Mouse (Mus musculus): ENCODE results near the gene Zfp541. TPM values are rescaled to one million over a fixed set of nuclear protein-coding genes. Genes with fewer than 3 reads are reported as not detected.
A peak's percentile ranks its signal among the peaks of the same experiment; 100 is the strongest.

Gene Zfp541
- total RNA-seq, 2 experiments from 2014 or later = not detected

DNA sequence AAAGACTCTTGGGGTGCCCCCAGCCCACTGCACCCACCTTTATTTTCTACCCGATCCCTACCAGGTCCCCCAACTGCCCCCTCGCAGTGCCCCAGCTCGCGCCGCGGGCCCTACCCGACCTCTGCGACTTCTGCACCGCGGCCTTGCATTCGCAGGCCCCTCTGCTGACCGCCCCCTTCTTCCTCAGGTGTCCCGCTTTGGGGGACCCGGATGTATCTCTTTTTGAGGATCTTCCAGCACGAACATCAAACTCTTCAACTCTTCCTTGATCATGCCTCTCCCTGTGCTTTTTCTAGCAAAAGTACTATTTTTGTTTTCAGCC is 446 bp downstream of the Zfp541 start:
- ATAC-seq (replicated peaks; ENCODE audit: low FRiP score, poor library complexity, severe bottlenecking) = no peak

- peak; percentile 66; the same call in 1 of the 2 replicates for ATAC-seq (replicated peaks; ENCODE audit: low FRiP score, poor library complexity, severe bottlenecking)
Observed at GRCm38 (mm10) chr7:16063490-16063889, 1.9 kb downstream of the Zfp541 start.

DNA sequence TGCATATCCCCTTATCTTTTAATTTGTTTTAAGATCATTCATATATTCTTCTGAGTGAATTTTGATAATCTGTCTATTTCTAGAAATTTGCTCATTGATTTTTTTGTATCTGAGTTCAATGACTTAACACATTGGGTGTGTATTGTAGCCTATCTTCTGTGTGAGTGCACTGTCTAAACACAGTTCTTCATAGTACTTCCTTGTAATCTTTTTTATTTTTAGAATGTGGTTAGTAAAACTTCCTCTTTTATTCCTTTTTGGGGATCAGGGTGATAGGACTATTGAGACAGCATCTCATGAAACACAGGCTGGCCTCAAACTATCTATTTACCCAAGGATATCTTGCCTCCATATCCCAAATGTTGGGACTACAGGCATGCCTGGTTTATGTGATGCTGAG is 9.2 kb downstream of the Zfp541 start:
- no peak for ATAC-seq (replicated peaks; ENCODE audit: low FRiP score, poor library complexity, severe bottlenecking)

DNA sequence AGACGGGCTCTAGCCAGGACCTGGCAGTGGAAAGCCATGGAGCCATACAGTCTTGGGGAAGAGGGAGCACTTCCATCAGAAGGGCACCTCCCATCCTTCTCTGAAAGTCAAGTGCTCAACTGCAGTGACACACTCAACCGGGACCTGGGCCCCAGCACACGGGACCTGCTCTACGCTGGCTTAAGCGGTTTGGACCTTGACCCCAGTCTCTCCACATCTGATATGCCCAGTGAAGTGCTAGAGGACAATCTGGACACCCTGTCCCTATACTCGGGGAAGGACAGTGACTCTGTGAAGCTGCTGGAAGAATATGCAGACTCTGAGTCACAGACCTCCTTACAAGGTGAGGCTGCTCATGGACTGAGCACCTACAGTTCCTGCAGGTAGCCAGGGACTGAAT is 10.3 kb downstream of the Zfp541 start:
- ATAC-seq (replicated peaks; ENCODE audit: low FRiP score, poor library complexity, severe bottlenecking) = no peak

DNA sequence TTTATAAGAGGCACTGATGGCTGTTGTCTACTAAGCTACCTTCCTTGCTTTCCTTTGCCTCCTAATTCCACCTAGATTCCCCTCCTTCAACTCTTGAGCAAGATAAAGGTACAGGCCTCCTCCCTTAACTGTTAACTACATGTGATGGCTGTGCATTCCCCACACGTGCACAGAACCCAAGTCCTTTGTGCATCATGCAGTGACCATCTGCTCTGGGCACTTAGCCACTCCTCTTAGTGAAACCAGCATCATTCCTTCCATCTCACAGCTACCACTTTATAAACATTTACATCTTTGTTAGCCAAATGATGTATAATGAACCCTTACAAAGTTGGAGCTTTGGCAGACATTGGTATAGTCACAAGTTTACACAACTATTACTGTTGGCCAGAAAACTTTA is 18.3 kb downstream of the Zfp541 start:
- ATAC-seq (replicated peaks; ENCODE audit: low FRiP score, poor library complexity, severe bottlenecking) = no peak

DNA sequence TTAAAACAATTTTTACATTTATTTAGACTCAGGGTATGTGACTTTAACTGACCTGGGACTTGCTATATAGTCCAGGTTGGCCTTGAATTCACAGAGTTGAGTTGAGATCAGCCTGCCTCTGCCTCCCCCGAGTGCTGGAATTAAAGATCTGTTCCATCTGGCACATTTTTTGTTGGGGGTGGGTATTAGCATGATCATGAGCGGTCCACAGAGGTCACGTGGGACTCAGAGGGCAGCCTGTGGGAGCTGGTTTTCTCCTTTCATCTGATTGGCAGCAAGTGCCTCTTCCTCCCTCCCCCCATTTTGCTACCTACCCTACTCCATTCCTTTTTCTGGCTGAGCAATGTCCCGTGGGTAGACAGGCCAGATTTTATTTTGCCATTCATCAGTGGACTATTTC is 19.0 kb downstream of the Zfp541 start:
- ATAC-seq (replicated peaks; ENCODE audit: low FRiP score, poor library complexity, severe bottlenecking) = no peak

DNA sequence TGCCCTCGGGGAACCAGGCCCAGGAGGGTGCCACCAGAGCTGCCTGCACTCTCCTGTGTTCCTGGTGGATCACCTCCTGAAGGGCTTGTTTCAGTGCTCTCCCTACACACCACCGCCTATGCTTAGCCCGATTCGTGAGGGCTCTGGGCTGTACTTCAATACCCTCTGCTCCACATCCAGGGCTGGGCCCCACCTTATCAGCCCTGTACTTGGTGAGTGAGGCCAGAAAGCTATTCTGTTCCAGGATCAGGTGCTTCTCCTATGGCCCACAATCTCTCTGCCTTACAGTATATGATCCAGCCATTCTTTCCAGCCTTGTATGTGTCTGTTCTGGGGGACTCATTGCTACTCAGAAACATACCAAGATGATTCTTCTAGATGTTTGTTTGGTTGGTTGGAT is 21.7 kb downstream of the Zfp541 start:
- no peak for ATAC-seq (replicated peaks; ENCODE audit: low FRiP score, poor library complexity, severe bottlenecking)

- ATAC-seq (replicated peaks; ENCODE audit: low FRiP score, poor library complexity, severe bottlenecking) = no peak
Observed at GRCm38 (mm10) chr7:16087587-16087986, 26.0 kb downstream of the Zfp541 start.

DNA sequence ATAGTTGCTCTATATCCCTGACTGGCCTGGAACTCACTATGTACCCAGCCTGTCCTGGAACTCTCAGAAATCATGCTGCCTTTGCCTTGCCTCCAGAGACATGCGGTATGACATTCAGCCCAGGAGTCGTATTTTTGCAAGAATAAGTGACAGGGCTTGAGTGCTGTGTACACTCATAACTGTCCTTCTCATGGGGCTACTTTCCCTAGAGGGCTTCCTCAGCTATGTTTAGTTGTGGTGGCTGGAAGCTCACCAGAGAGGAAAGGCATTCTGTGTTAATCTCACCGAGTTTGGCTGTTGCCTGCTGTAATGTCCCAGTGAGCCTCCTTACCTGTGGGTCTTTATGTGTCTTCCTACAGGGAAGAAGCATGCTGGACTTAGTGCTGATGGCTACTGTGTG is 33.0 kb downstream of the Zfp541 start:
- ATAC-seq (replicated peaks; ENCODE audit: low FRiP score, poor library complexity, severe bottlenecking) = no peak

GRCm38 (mm10) chr7:16098021-16099017 is 36.7 kb downstream of the Zfp541 start, which contains the start of gene Napa:
Gene Napa, plus strand, starts transcription at chr7:16098458.
- peak; percentile 87 for ATAC-seq (replicated peaks; ENCODE audit: low FRiP score, poor library complexity, severe bottlenecking)

DNA sequence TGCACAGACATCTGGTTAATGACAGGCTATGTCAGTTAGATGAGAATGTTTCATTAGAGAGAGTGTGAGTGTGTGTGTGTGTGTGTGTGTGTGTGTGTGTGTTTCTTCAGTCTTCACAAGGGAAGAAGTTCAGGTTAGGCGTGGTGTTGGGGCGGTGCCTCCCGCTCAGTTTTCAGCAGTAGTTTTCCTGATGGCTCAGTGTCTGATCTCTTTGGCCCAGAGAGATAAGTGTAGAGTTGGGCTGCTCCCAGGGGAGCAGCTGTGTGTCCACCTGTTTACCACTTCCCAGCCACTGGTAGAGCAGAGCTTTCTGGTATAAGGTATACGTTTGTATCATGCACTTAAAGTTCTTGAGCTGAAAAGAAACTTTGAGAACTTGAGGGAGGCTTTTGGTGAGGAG is 38.3 kb downstream of the Zfp541 start:
- peak; percentile 52 for ATAC-seq (replicated peaks; ENCODE audit: low FRiP score, poor library complexity, severe bottlenecking)

DNA sequence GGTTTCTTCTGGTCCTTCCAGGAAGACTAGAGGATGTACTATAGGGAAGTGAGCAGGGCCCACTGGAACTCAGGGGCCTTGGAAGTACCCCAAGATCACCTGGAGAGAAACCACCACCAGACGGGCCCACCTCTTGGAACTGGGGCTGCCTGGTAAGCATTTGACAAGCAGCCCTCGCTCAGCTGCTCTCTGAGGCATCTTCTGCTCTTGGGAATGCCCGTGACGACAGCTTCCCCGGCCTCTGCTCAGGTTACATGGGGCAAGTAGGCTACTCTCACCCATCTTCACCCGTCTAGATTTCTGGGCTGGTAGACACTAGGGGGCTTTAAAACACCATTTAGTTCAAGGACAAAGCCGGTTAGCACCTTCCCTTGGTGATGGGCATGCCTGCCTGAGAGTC is 39.5 kb downstream of the Zfp541 start:
- no peak for ATAC-seq (replicated peaks; ENCODE audit: low FRiP score, poor library complexity, severe bottlenecking)

DNA sequence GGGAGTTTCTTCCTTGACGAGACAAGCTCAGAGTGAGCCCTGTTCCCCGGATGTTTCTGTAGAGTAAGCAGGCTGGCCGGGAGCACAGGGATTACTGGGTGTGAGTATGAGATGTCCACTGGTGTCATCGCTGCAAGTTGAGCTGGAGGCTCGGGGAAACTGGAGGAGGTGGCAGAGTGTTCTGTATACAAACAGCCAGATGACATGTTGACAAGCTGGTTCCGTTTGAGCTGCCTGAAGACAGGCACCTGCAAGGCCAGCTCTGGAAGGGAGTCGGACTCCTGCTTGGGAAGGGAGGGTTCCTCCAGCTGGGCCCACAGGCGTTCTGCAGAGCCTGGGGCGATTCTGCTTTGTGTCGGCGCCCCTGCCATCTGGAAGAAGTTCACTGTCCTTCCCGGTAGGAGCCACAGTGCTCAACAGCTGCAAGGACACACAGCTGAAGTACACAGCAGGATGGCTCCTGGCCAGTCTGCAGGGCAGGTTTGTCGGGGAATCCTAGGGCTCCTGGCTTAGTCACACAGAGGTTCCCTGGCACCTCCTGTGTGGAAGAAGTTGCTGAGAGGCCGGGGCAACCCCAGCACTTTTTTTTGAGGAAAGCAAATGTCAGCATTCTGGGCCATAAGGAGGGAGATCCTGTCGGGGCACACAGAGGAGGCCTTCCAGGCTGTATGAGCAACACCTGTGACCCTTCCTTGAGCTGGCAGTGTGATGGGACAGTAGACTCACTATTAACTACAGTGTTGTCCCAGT is 40.3 kb downstream of the Zfp541 start:
- no peak for ATAC-seq (replicated peaks; ENCODE audit: low FRiP score, poor library complexity, severe bottlenecking)

DNA sequence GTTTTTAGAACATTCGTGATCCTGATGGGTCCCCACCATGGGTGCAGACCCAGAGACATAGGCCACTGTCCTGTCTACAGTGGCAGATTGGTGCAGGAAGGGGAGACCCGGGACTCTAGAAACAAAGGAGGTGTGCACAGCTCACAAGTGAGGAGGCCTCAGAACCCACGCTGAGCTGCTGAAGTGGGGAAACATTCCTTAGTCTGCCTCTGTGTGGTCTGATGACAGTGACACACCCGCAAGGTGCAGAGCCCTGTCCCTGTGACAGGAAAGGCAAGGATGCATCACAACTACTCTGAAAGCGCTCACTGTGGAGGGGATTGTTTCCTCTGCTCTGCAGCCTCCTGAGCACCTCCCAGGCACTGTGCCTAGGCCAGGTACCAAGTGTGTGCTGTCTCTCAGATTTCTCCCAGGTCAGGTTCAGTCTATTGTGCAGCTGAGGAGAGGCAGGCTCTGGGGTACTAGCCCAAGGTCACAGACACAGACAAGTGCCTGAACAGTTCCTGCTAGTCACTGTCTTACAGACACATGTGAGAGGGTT is 41.1 kb downstream of the Zfp541 start:
- no peak for ATAC-seq (replicated peaks; ENCODE audit: low FRiP score, poor library complexity, severe bottlenecking)

GRCm38 (mm10) chr7:16103760-16104159 is 42.1 kb downstream of the Zfp541 start:
- no peak for ATAC-seq (replicated peaks; ENCODE audit: low FRiP score, poor library complexity, severe bottlenecking)

- no peak for ATAC-seq (replicated peaks; ENCODE audit: low FRiP score, poor library complexity, severe bottlenecking)
Observed at GRCm38 (mm10) chr7:16104611-16105388, 43.2 kb downstream of the Zfp541 start.

DNA sequence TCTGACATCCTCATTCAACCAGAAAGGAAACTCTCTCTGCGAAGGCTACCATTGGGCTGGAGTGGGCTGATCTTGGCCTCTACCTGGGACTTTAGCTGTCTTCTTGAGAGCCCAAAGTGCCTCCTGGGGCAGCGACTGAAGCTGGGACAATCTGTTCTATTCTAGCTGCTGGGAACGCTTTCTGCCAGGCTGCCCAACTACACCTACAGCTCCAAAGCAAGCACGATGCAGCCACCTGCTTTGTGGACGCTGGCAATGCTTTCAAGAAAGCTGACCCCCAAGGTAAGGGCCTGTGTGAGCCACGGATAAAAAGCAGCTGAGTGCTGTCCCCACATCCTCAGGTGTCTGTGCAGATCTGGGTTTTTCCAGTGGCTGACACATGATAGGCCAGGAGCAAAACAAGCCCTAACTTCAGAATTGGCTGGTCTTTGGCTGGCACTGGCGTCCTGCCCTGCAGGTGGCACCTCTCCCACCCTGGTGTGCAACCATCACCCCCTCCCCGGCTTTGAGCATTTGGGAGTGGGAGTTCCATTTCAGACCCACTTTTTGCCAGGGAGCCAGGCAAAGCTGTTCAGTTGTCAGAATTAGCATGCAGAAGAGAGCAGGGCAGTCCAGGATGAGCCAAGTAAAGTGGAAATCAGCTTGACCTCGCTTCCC is 47.4 kb downstream of the Zfp541 start:
- ATAC-seq (replicated peaks; ENCODE audit: low FRiP score, poor library complexity, severe bottlenecking) = no peak

DNA sequence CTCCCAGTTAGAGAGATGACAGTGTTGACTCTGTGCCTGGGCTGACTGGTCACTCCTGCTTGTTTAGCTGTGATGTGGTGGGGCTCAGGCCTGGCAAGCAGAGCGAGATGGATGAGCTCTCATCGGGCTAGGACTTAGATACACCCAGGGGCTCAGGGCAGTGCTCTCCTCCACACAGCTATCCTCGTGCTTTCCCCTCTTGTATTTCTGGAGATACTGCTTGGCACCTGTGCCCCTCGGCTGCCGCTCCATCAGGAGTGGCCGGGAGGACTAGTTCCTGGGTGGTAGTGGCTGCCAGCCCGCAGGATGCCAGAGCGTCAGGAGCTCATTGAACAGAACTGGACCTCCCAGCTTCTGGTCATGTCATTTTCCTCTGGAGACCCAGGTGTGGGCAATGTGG is 48.5 kb downstream of the Zfp541 start:
- no peak for ATAC-seq (replicated peaks; ENCODE audit: low FRiP score, poor library complexity, severe bottlenecking)

DNA sequence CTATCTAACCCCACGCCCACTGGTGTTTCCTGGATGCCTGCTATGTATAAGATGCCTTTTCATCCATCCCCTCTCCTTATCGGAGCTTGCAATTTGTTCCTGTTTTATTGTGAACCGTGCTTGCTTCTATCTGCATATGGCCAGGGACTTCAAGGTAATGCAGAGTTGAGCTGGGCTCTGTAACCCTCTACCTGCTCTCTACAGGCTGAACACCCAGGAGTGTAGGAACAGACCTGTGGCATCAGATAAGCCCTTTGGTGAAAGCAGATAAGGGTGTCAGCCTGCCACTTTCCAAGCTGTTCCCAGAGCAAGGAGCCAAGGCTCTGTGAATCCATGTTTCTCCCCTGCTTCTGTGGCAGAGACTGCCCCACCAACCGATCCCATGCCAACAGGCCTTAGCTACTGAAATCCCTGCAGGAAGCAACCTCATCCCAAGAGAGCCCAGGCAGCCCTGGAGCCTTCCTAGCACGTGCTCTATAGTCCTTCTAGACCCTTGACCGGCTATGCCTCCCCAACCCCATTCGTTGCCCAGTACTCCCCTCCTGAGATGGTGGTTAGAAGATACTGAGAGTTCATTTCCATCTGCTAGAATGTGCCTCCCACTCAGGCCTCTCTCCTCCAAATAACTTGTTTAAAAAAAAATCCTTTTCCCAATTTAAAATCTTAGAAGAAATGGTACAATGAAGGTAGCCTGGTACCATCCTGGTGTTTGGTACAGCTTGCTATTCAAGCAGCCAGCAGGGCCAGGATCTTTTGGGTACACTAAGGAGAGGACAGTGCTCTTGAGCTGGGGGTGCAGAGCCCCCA is 49.9 kb downstream of the Zfp541 start:
- no peak for ATAC-seq (replicated peaks; ENCODE audit: low FRiP score, poor library complexity, severe bottlenecking)

Data from erythroblast, adult 5-6 weeks (primary cell).